Mouse (Mus musculus) spleen, adult 2 months (tissue): Measurements from ENCODE around the gene Ttyh1. TPM values are rescaled to one million over a fixed set of nuclear protein-coding genes. Genes with fewer than 3 reads are reported as not detected.

Experiments used
- DNase-seq, 2 experiments: peaks; one replicate each; pipeline versions ENCODE4 v3.0.0 to v3.0.0-alpha.2; 2012 to 2021; ENCODE audit warnings: low spot score in 2 of 2, low read depth in 1 of 2
- H3K27ac ChIP-seq: fragments of 200-500 bp; 2 replicates; pipeline ENCODE4 v1.5.1; 2012; ENCODE audit warnings: low read length, inconsistent platforms; ENCODE audit not compliant: insufficient read depth
- H3K27me3 ChIP-seq: fragments of 200-500 bp; 2 replicates; pipeline ENCODE4 v1.6.1; 2012; ENCODE audit warnings: mild to moderate bottlenecking, moderate library complexity, low read length, inconsistent platforms; ENCODE audit not compliant: control insufficient read depth, insufficient read depth
- H3K36me3 ChIP-seq: fragments of 200-500 bp; 2 replicates; pipeline ENCODE4 v1.6.1; 2012; ENCODE audit warnings: mild to moderate bottlenecking, low read length, inconsistent platforms; ENCODE audit not compliant: control insufficient read depth, insufficient read depth
- H3K4me1 ChIP-seq: fragments of 200-500 bp; 2 replicates; pipeline ENCODE4 v1.6.1; 2011; ENCODE audit warnings: inconsistent platforms; ENCODE audit not compliant: control insufficient read depth, insufficient read depth, insufficient read length
- H3K4me3 ChIP-seq: fragments of 200-500 bp; 2 replicates; pipeline ENCODE4 v1.5.1; 2011; ENCODE audit warnings: mild to moderate bottlenecking, inconsistent platforms; ENCODE audit not compliant: insufficient read depth, insufficient read length; ENCODE audit errors: extremely low read depth
- CTCF ChIP-seq: fragments of 200-500 bp; IDR thresholded peaks from 2 replicates; pipeline ENCODE4 v1.5.1; 2011; ENCODE audit warnings: mild to moderate bottlenecking, inconsistent platforms; ENCODE audit not compliant: insufficient read depth, insufficient read length, insufficient replicate concordance; ENCODE audit errors: extremely low read depth
- POLR2A ChIP-seq: fragments of 200-500 bp; IDR thresholded peaks from 2 replicates; pipeline ENCODE4 v1.6.1; 2011; ENCODE audit warnings: low read depth, low read length, inconsistent platforms
- WGBS: fragments of 180-500 bp; shearing (Covaris S2); methylation state at CpG from one replicate; pipeline ENCODE4 v1.1.7; 2018; 5-methylcytosine and 5-hydroxymethylcytosine counted together
- polyA plus RNA-seq: library from polyadenylated mRNA; depleted of rRNA; stranded (reverse); fragments of >200 nt; gene quantifications from 2 replicates; pipeline ENCODE4 v1.2.3, GENCODE M21; 2012

Ttyh1 gene
- polyA plus RNA-seq, 1 experiment: 5.2 TPM

DNA sequence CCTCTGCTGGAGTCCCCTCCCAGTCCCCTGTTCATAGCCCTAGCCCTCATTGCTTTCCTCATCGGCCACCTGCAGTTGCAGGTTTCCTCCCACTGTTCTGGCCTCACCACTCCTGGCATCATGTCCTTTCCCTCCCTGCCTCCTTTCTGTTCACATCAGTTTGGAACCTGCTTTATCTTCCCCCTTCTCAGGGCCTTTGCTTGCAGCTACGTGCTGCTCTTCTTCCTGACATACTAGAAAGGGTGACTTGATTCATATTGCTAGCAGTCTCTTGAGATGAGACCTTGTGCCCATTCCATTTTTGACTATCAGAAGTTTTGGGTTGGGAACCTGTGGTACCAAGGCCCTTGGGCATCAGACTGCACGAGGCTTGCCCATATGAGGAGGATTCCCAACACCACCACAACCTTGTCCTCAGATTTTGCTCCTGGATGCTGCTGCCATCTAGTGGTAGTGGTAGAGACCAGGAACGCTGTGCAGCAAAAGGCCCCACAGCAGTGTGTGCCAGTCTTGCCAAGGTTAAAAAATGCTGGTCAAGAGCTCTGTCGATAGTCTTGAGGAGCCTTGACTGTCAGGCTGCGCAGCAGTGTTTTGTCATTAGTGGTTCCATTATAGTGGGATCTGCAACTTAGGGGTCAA is 26.5 kb downstream of the Ttyh1 start:
- Histone ChIP-seq H3K27ac (no peak overlapping the region), H3K4me1 (peaks cover 6% of the 10 kb centered on the region; the same call in 1 of the 2 replicates), H3K4me3 (no peak overlapping the region), H3K27me3 (no peaks in the 10 kb centered on the region), H3K36me3 (peaks cover 56% of the 10 kb centered on the region)
- peak; percentile 33 to 62 for DNase-seq
- TF ChIP-seq CTCF: peak; percentile 56; the same call in 1 of the 2 replicates
- no peak for TF ChIP-seq POLR2A
- 63% methylated on average over 6 of the region's 6 CpGs for WGBS

DNA sequence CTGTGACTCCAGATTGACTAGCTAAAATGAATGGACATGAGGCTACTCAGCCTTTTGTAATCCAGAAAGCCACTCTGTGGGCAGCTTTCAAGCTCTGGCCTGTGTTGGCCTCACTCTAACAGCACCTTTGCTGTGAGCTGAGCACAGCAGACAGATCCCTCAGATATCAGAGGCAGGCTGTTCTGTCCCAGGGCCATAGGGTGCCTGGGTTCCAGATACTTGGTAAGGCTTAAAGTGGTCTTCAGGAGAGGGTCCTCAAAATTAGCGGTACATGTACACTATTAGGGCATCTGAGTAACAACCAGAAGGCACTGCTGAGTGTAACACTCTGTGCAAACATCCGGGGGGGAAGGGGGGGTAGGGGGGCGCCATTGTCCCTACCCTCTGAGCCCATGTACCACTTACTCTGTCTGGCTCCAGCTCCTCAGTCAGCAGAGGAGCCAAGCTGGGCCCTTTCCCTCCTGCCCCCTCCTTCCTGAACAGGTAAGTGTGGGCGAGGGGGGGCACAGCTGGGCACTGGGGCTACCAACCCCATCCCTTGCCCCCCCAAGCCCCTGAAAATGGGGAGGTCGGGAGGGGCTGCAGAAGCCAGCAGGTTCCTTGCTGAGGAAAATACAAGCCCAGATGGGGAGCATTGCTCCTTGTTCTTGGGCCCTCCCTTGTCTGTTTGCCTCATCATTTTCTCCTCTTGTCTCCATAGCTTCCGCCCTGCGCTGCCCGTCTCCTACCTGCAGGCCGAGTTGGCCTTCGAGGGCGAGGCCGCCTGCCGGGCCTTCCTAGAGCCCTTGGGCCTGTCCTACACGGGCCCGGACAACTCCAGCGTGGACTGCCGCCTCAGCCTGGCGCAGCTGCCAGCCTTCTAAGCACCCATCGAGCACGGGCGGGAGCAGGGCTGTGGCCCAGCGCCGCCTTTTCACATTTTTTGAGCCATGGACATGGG is 27.3 kb downstream of the Ttyh1 start:
- Histone ChIP-seq H3K4me1 (peaks cover 10% of the 10 kb centered on the region), H3K27ac (no peak overlapping the region), H3K36me3 (peaks cover 51% of the 10 kb centered on the region), H3K4me3 (no peak overlapping the region), H3K27me3 (no peaks in the 10 kb centered on the region)
- WGBS: 93% methylated on average over 23 of the region's 23 CpGs
- TF ChIP-seq CTCF (no peak), POLR2A (no peak)
- no peak for DNase-seq

DNA sequence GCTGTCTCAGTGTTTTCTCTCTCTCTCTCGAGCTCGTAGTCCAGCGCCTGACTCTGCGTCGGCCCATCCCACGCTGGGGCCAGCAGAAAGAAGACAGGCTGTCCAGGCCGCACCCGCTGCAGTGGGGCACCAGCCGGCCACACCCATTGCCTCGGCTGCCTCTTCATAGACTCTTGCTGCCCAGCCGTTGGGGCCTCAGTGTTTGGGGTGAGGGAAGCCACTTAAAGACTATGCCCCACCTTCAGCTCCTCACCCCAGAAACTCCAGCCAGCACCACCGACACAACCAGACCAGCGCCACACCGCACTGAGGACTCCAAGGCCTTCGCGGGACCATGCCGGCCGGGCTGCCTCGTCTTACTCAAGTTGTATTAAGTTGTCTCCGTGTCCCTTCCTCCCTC is 28.2 kb downstream of the Ttyh1 start:
- Histone ChIP-seq H3K4me1 (peaks cover 10% of the 10 kb centered on the region), H3K36me3 (peaks cover 42% of the 10 kb centered on the region), H3K27me3 (no peaks in the 10 kb centered on the region), H3K4me3 (no peak overlapping the region), H3K27ac (no peak overlapping the region)
- no peak for TF ChIP-seq POLR2A
- DNase-seq: no peak
- 90% methylated on average over 20 of the region's 20 CpGs for WGBS

DNA sequence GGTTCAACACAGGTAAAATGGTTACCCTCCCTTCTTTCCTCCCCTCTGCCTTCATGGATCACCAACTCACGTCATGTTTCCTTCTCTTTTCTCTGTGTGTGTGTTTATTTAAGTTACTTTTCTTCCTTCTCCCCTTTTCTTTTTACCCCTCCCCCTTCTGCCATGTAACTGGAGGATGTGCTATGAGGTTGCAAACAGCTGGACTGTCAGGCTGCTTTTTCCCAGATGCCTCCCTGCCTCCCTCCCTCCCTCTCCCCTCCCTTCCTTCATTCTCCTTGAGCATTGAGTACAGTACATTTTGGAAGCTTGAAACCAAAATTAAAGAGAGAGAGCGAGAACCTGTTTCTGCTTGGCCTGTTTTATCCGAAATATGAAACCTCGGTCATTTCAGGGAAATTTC is 28.6 kb downstream of the Ttyh1 start:
- Histone ChIP-seq H3K27me3 (no peaks in the 10 kb centered on the region), H3K27ac (no peak overlapping the region), H3K4me3 (no peak overlapping the region), H3K4me1 (peaks cover 10% of the 10 kb centered on the region), H3K36me3 (peaks cover 38% of the 10 kb centered on the region)
- TF ChIP-seq CTCF (no peak), POLR2A (no peak)
- WGBS: 85% methylated on average over 4 of the region's 4 CpGs
- no peak for DNase-seq

DNA sequence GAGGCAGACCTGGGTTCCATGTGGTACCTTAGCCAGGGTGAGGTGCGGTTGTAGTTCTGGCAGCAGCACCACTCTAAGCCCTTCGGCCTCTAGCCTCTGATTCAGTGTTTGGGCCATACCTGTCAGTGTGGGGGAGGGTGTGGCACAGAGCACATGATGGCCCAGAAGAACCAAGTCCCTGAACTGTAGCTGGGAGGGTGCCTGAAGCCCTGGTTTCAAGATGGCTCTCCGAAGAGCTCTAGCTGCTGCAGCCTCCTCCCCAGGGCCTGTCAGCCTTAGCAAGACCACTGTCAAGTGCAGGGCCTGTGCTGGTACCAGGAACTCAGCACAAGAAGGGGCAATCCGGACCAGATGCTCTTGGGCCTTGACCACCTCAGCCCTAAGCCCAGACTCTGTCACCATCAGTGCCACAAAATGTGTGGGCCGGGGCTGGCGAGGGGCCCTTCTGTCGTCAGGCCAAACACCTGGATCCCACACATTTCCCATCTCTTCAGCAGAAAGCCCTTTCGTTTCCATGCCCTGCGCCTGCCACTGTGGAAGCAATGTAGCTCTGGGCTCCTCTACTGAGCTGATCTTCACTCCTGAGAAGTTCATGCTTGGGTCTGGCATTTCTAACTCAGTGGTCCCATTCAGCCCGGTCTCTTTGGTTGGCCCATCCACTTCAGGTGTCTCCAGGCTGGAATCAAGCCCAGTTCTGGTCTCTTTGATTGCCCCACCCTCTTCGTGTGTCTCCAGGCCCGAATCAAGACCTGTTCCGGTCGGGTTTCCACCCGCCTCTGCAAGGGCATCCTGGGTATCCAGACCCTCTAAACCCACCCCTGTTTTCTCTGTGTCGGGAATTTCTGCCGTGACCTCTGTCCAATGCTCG is 29.4 kb downstream of the Ttyh1 start:
- Histone ChIP-seq H3K4me1 (peaks cover 10% of the 10 kb centered on the region), H3K36me3 (peaks cover 31% of the 10 kb centered on the region), H3K27ac (peak overlapping the region; percentile 100), H3K4me3 (peak overlapping the region; percentile 91), H3K27me3 (no peaks in the 10 kb centered on the region)
- DNase-seq: peak in 1 of 2 experiments; percentile 17
- WGBS: 33% methylated on average over 18 of the region's 18 CpGs
- TF ChIP-seq CTCF (no peak), POLR2A (no peak)

DNA sequence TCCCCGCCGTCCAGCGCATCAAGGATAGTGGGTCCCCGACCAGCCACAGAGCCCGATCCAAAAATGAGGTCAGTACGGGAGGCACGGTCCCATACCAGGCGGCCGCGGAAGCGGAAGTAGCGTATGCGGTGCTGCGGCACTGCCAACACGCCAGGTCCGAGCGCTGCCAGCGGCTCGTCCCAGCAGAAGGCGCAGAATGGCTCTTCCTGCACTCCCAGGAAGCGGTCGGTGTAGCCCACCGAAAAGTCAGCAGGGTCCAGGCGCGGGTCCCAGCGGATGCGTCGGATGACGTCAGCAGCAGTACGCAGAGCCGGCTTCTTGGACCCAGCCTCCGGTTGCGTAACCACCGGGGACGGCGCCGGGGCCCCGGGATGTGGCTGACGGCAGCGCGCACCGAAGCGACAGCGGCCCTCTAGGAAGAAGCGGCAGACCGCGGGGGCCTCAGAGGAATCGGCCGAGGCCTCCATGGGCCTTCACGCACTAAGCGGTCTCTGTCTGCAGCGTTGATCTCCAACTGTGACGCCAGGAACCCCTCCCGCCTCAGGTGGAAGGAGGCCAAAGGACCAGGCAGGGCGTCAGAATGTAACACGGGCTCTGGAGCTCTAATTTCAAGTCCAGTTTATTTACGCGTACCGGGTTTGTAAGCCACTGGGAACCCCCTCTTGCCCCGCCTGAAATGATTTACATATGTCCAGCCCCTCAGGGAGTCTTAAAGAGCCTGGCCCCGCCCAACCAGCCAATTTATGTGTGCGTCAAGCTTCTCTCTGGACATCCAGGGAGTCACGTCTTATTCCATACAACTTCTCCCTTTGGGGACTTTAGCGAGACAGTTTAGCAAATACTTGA is 30.2 kb downstream of the Ttyh1 start:
- WGBS: under 1% methylated on average over 64 of the region's 64 CpGs
- peak overlapping the region; percentile 100 for H3K27ac ChIP-seq
- peak; percentile 71 to 84 for DNase-seq
- peaks cover 23% of the 10 kb centered on the region for H3K36me3 ChIP-seq
- TF ChIP-seq CTCF: no peak
- peak; percentile 65 for TF ChIP-seq POLR2A
- no peaks in the 10 kb centered on the region for H3K27me3 ChIP-seq
- H3K4me3 ChIP-seq: peak overlapping the region; percentile 91
- peaks cover 10% of the 10 kb centered on the region for H3K4me1 ChIP-seq
